Mouse (Mus musculus) small intestine, adult 2 months (tissue): ENCODE measurements around the gene Foxm1. TPM values are rescaled to one million over a fixed set of nuclear protein-coding genes. Genes with fewer than 3 reads are reported as not detected.
"Not testable (repeated sequence)": the region's sequence is repeated elsewhere in the genome, so short reads cannot be mapped to it uniquely, and the experiment has no call there.

ENCODE experiments used
- H3K27ac ChIP-seq: fragments of 200-500 bp; 2 replicates; pipeline ENCODE4 v1.5.1; 2012; ENCODE audit warnings: low read depth, low read length, control low read depth, inconsistent platforms; ENCODE audit not compliant: insufficient read depth
- H3K27me3 ChIP-seq: fragments of 200-500 bp; 2 replicates; pipeline ENCODE4 v1.6.1; 2012; ENCODE audit warnings: mild to moderate bottlenecking, moderate library complexity, low read length, inconsistent platforms; ENCODE audit not compliant: control insufficient read depth, insufficient read depth
- H3K36me3 ChIP-seq: fragments of 200-500 bp; 2 replicates; pipeline ENCODE4 v1.6.1; 2012; ENCODE audit warnings: mild to moderate bottlenecking, low read length, control low read depth, inconsistent platforms; ENCODE audit not compliant: control insufficient read depth, insufficient read depth
- H3K4me1 ChIP-seq: fragments of 200-500 bp; 2 replicates; pipeline ENCODE4 v1.6.1; 2012; ENCODE audit warnings: low read length, inconsistent platforms, mixed read lengths; ENCODE audit not compliant: control insufficient read depth, insufficient read depth, insufficient read length
- H3K4me3 ChIP-seq: fragments of 200-500 bp; 2 replicates; pipeline ENCODE4 v1.5.1; 2012; ENCODE audit warnings: low read depth, mild to moderate bottlenecking, control low read depth, inconsistent platforms, low read length, moderate library complexity
- CTCF ChIP-seq: fragments of 200-500 bp; IDR thresholded peaks from 2 replicates; pipeline ENCODE4 v1.5.1; 2012; ENCODE audit warnings: low read depth, mild to moderate bottlenecking, control low read depth, inconsistent platforms, low read length, moderate library complexity, mixed read lengths; ENCODE audit not compliant: insufficient replicate concordance, insufficient read length; ENCODE audit errors: extremely low read depth
- POLR2A ChIP-seq: fragments of 200-500 bp; IDR thresholded peaks from 2 replicates; pipeline ENCODE4 v1.6.1; 2012; ENCODE audit warnings: low read depth, mild to moderate bottlenecking, control low read depth, inconsistent platforms, low read length, moderate library complexity
- WGBS: fragments of 180-500 bp; shearing (Covaris S2); methylation state at CpG from one replicate; pipeline ENCODE4 v1.1.7; 2018; 5-methylcytosine and 5-hydroxymethylcytosine counted together
- polyA plus RNA-seq: library from polyadenylated mRNA; depleted of rRNA; stranded (reverse); fragments of >200 nt; gene quantifications from 2 replicates; pipeline ENCODE4 v1.2.3, GENCODE M21; 2012

The Foxm1 gene
- polyA plus RNA-seq, 1 experiment = 11.3 TPM

- no peak overlapping the region for H3K27ac ChIP-seq
- H3K4me3 ChIP-seq = no peak overlapping the region
- WGBS = 90% methylated on average over 17 of the region's 17 CpGs
- H3K27me3 ChIP-seq = no peaks in the 10 kb centered on the region
- TF ChIP-seq CTCF (no peak), POLR2A (no peak)
- H3K36me3 ChIP-seq = peaks cover 4% of the 10 kb centered on the region; the same call in 1 of the 2 replicates
- H3K4me1 ChIP-seq = no peaks in the 10 kb centered on the region
Measured at GRCm38 (mm10) chr6:128376371-128377085, 13.8 kb downstream of the Foxm1 start.

- TF ChIP-seq CTCF (no peak), POLR2A (no peak)
- H3K4me1 ChIP-seq = no peaks in the 10 kb centered on the region
- H3K27ac ChIP-seq = no peak overlapping the region
- H3K27me3 ChIP-seq = no peaks in the 10 kb centered on the region
- WGBS = 77% methylated on average over 16 of the region's 16 CpGs
- H3K4me3 ChIP-seq = no peak overlapping the region
- H3K36me3 ChIP-seq = 0 out of 2 replicates have a peak, but pooled peaks cover under 1% of the 10 kb centered on the region
Measured at GRCm38 (mm10) chr6:128379636-128380035, 16.9 kb downstream of the Foxm1 start.

GRCm38 (mm10) chr6:128380594-128381167, 17.9 kb downstream of the Foxm1 start:
- H3K36me3 ChIP-seq, H3K27ac ChIP-seq, H3K4me3 ChIP-seq, H3K4me1 ChIP-seq, H3K27me3 ChIP-seq: not testable (repeated sequence)
- 44% methylated on average over 1 of the region's 1 CpGs for WGBS

- Histone ChIP-seq H3K36me3 (no peaks in the 10 kb centered on the region), H3K4me1 (no peaks in the 10 kb centered on the region), H3K27ac (no peak overlapping the region), H3K4me3 (no peak overlapping the region), H3K27me3 (no peaks in the 10 kb centered on the region)
- WGBS = 49% methylated on average over 3 of the region's 3 CpGs
- no peak for TF ChIP-seq CTCF
- TF ChIP-seq POLR2A = no peak
Measured at GRCm38 (mm10) chr6:128381254-128381653, 18.5 kb downstream of the Foxm1 start.

GRCm38 (mm10) chr6:128383752-128384151, 21.0 kb downstream of the Foxm1 start:
- no peak overlapping the region for H3K27ac ChIP-seq
- no peaks in the 10 kb centered on the region for H3K36me3 ChIP-seq
- no peaks in the 10 kb centered on the region for H3K27me3 ChIP-seq
- H3K4me1 ChIP-seq = peaks cover under 1% of the 10 kb centered on the region; the same call in 1 of the 2 replicates
- TF ChIP-seq CTCF (no peak), POLR2A (no peak)
- 81% methylated on average over 7 of the region's 7 CpGs for WGBS
- no peak overlapping the region for H3K4me3 ChIP-seq

- Histone ChIP-seq H3K36me3 (no peaks in the 10 kb centered on the region), H3K4me1 (peaks cover 2% of the 10 kb centered on the region; the same call in 1 of the 2 replicates), H3K27me3 (no peaks in the 10 kb centered on the region), H3K4me3 (no peak overlapping the region), H3K27ac (no peak overlapping the region)
- WGBS = 29% methylated on average over 1 of the region's 1 CpGs
- TF ChIP-seq CTCF = no peak
Measured at GRCm38 (mm10) chr6:128385026-128385425, 22.3 kb downstream of the Foxm1 start.

- 39% methylated on average over 1 of the region's 1 CpGs for WGBS
- Histone ChIP-seq H3K27ac (no peak overlapping the region), H3K27me3 (no peaks in the 10 kb centered on the region), H3K36me3 (no peaks in the 10 kb centered on the region), H3K4me1 (peaks cover 2% of the 10 kb centered on the region; the same call in 1 of the 2 replicates), H3K4me3 (no peak overlapping the region)
- TF ChIP-seq CTCF (no peak), POLR2A (no peak)
Measured at GRCm38 (mm10) chr6:128389185-128389584, 26.4 kb downstream of the Foxm1 start.

- H3K4me3 ChIP-seq = no peak overlapping the region
- no peaks in the 10 kb centered on the region for H3K27me3 ChIP-seq
- H3K27ac ChIP-seq = no peak overlapping the region
- no peaks in the 10 kb centered on the region for H3K36me3 ChIP-seq
- 23% methylated on average over 1 of the region's 1 CpGs for WGBS
- peaks cover 2% of the 10 kb centered on the region; the same call in 1 of the 2 replicates for H3K4me1 ChIP-seq
- TF ChIP-seq POLR2A = no peak
Measured at GRCm38 (mm10) chr6:128390683-128391082, 27.9 kb downstream of the Foxm1 start.
